Mouse (Mus musculus) hindlimb bud, embryonic 11.5 days (tissue): ENCODE data around the gene C1qc.

Source experiments
- DNase-seq: peaks from one replicate; pipeline ENCODE4 v3.0.0-alpha.2; 2012; ENCODE audit warnings: low read depth, low spot score; ENCODE audit errors: extremely low spot score

C1qc gene

GRCm38 (mm10) chr4:136852989-136853388 lies 39.9 kb downstream of the C1qc start:
- no peak for DNase-seq

- no peak for DNase-seq
These were observed 40.7 kb downstream of the C1qc start for GRCm38 (mm10) chr4:136852119-136852518.

- no peak for DNase-seq
These were observed 44.3 kb downstream of the C1qc start for GRCm38 (mm10) chr4:136848565-136848964.

GRCm38 (mm10) chr4:136847166-136847565 lies 45.7 kb downstream of the C1qc start:
- DNase-seq = no peak

GRCm38 (mm10) chr4:136842802-136843201 lies 50.1 kb downstream of the C1qc start:
- no peak for DNase-seq

GRCm38 (mm10) chr4:136842033-136842432 lies 50.8 kb downstream of the C1qc start:
- DNase-seq = no peak

GRCm38 (mm10) chr4:136841056-136841455 lies 51.8 kb downstream of the C1qc start:
- DNase-seq = peak; percentile 91
